Mouse (Mus musculus) kidney, postnatal 0 days (tissue): ENCODE data around the gene Pard3. TPM values are rescaled to one million over a fixed set of nuclear protein-coding genes. Genes with fewer than 3 reads are reported as not detected.

Source experiments
- ATAC-seq: fragments of 200-750 bp; cut with Nextera tagmentation; replicated peaks from 2 replicates; pipeline ENCODE4 v1.8.0; 2017; ENCODE audit warnings: low read depth, moderate number of reproducible peaks, moderate TSS enrichment, moderate library complexity; ENCODE audit not compliant: low FRiP score
- DNase-seq: peaks from one replicate; pipeline ENCODE4 v3.0.0-alpha.2; 2016; ENCODE audit warnings: low spot score
- H3K27ac ChIP-seq: fragments of 300-500 bp; sonication (generic); 2 replicates; pipeline ENCODE4 v1.5.1; 2014; ENCODE audit warnings: mild to moderate bottlenecking
- H3K27me3 ChIP-seq: fragments of 300-500 bp; sonication (generic); 2 replicates; pipeline ENCODE4 v1.6.1; 2014; ENCODE audit warnings: low read length, mixed read lengths; ENCODE audit not compliant: insufficient read depth
- H3K36me3 ChIP-seq: fragments of 300-500 bp; sonication (generic); 2 replicates; pipeline ENCODE4 v1.6.1; 2014; ENCODE audit warnings: low read length, mixed read lengths; ENCODE audit not compliant: insufficient read depth
- H3K4me1 ChIP-seq: fragments of 300-500 bp; sonication (generic); replicated peaks from 2 replicates; pipeline ENCODE4 v1.6.1; 2014; ENCODE audit warnings: antibody characterized with exemption, low read length, mixed read lengths; ENCODE audit not compliant: insufficient read depth
- H3K4me2 ChIP-seq: fragments of 300-500 bp; sonication (generic); 2 replicates; pipeline ENCODE4 v1.6.1; 2014; ENCODE audit warnings: mild to moderate bottlenecking, low read length, moderate library complexity, mixed read lengths
- H3K4me3 ChIP-seq: fragments of 300-500 bp; sonication (generic); replicated peaks from 2 replicates; pipeline ENCODE4 v1.5.1; 2014; ENCODE audit warnings: low read depth, low read length
- H3K9ac ChIP-seq: fragments of 300-500 bp; sonication (generic); 2 replicates; pipeline ENCODE4 v1.6.1; 2014; ENCODE audit warnings: low read depth, low read length
- H3K9me3 ChIP-seq: fragments of 300-500 bp; sonication (generic); replicated peaks from 2 replicates; pipeline ENCODE4 v1.6.1; 2016; ENCODE audit warnings: low read length, inconsistent platforms, mixed read lengths
- CTCF ChIP-seq: IDR thresholded peaks from 2 replicates; pipeline ENCODE4 v1.5.1; 2016; ENCODE audit warnings: antibody characterized with exemption, low read depth, mild to moderate bottlenecking, moderate library complexity
- WGBS: fragments of 180-500 bp; shearing (Covaris S2); extraction: QIAGEN DNeasy Blood & Tissue Kit; methylation state at CpG from one replicate; pipeline ENCODE4 v1.1.7; 2014; 5-methylcytosine and 5-hydroxymethylcytosine counted together
- polyA plus RNA-seq: library from polyadenylated mRNA; unstranded; fragments of >200 nt; fragmentation: Nextera tagmentation; extraction: Ambion mirVana; gene quantifications from 2 replicates; pipeline ENCODE4 v1.2.1, GENCODE M21; 2015

Gene Pard3
- polyA plus RNA-seq, 1 experiment from 2014 or later = 23.1 TPM

GRCm38 (mm10) chr8:127190350-127190749, 126.7 kb downstream of the Pard3 start:
- 37% methylated on average over 7 of the region's 7 CpGs for WGBS
- Histone ChIP-seq H3K9ac (no peak overlapping the region), H3K4me3 (no peak overlapping the region), H3K4me1 (peaks cover 13% of the 10 kb centered on the region), H3K36me3 (no peaks in the 10 kb centered on the region), H3K9me3 (no peaks in the 10 kb centered on the region), H3K27me3 (no peaks in the 10 kb centered on the region), H3K27ac (no peak overlapping the region), H3K4me2 (no peak overlapping the region)
- TF ChIP-seq CTCF = peak; percentile 87
- ATAC-seq = no peak
- peak; percentile 86 for DNase-seq

- peak; percentile 75 for DNase-seq
- H3K9me3 ChIP-seq = no peaks in the 10 kb centered on the region
- H3K4me3 ChIP-seq = no peak overlapping the region
- H3K4me1 ChIP-seq = peaks cover 8% of the 10 kb centered on the region
- no peak overlapping the region for H3K4me2 ChIP-seq
- WGBS = 24% methylated on average over 5 of the region's 5 CpGs
- no peak overlapping the region for H3K27ac ChIP-seq
- no peaks in the 10 kb centered on the region for H3K36me3 ChIP-seq
- no peaks in the 10 kb centered on the region for H3K27me3 ChIP-seq
- ATAC-seq = no peak
- H3K9ac ChIP-seq = no peak overlapping the region
- peak; percentile 94 for TF ChIP-seq CTCF
Measured at GRCm38 (mm10) chr8:127191387-127191786, 127.7 kb downstream of the Pard3 start.

GRCm38 (mm10) chr8:127191824-127192223, 128.1 kb downstream of the Pard3 start:
- ATAC-seq (no peak), DNase-seq (peak; percentile 55)
- no peaks in the 10 kb centered on the region for H3K36me3 ChIP-seq
- no peaks in the 10 kb centered on the region for H3K27me3 ChIP-seq
- H3K4me2 ChIP-seq = no peak overlapping the region
- no peak overlapping the region for H3K9ac ChIP-seq
- no peaks in the 10 kb centered on the region for H3K9me3 ChIP-seq
- peaks cover 8% of the 10 kb centered on the region for H3K4me1 ChIP-seq
- H3K27ac ChIP-seq = no peak overlapping the region
- no peak overlapping the region for H3K4me3 ChIP-seq
- 22% methylated on average over 6 of the region's 6 CpGs for WGBS
- no peak for TF ChIP-seq CTCF

- DNase-seq (no peak), ATAC-seq (no peak)
- 76% methylated on average over 10 of the region's 10 CpGs for WGBS
- H3K4me2 ChIP-seq = no peak overlapping the region
- no peaks in the 10 kb centered on the region for H3K36me3 ChIP-seq
- no peaks in the 10 kb centered on the region for H3K9me3 ChIP-seq
- peaks cover 8% of the 10 kb centered on the region for H3K4me1 ChIP-seq
- no peak overlapping the region for H3K9ac ChIP-seq
- H3K4me3 ChIP-seq = no peak overlapping the region
- H3K27ac ChIP-seq = no peak overlapping the region
- TF ChIP-seq CTCF = no peak
- H3K27me3 ChIP-seq = no peaks in the 10 kb centered on the region
Measured at GRCm38 (mm10) chr8:127192331-127192730, 128.6 kb downstream of the Pard3 start.

GRCm38 (mm10) chr8:127193375-127193774, 129.7 kb downstream of the Pard3 start:
- Histone ChIP-seq H3K4me2 (no peak overlapping the region), H3K4me1 (peaks cover 8% of the 10 kb centered on the region), H3K27me3 (no peaks in the 10 kb centered on the region), H3K4me3 (no peak overlapping the region), H3K27ac (no peak overlapping the region), H3K9ac (no peak overlapping the region), H3K36me3 (no peaks in the 10 kb centered on the region), H3K9me3 (no peaks in the 10 kb centered on the region)
- DNase-seq = no peak
- ATAC-seq = no peak
- TF ChIP-seq CTCF = no peak
- WGBS = 55% methylated on average over 6 of the region's 6 CpGs

GRCm38 (mm10) chr8:127194786-127195407, 131.2 kb downstream of the Pard3 start:
- no peak overlapping the region for H3K4me3 ChIP-seq
- H3K9ac ChIP-seq = no peak overlapping the region
- H3K27me3 ChIP-seq = no peaks in the 10 kb centered on the region
- H3K4me2 ChIP-seq = no peak overlapping the region
- no peak overlapping the region for H3K27ac ChIP-seq
- TF ChIP-seq CTCF = no peak
- 86% methylated on average over 15 of the region's 15 CpGs for WGBS
- DNase-seq = no peak
- no peak for ATAC-seq
- no peaks in the 10 kb centered on the region for H3K9me3 ChIP-seq
- no peaks in the 10 kb centered on the region for H3K36me3 ChIP-seq
- H3K4me1 ChIP-seq = peaks cover 8% of the 10 kb centered on the region
